Mouse (Mus musculus): ENCODE measurements around the gene Cts3. TPM values are rescaled to one million over a fixed set of nuclear protein-coding genes. Genes with fewer than 3 reads are reported as not detected.
"Not testable (repeated sequence)": the region's sequence is repeated elsewhere in the genome, so short reads cannot be mapped to it uniquely, and the experiment has no call there.

Gene Cts3
- not detected in 2 replicates for polyA plus RNA-seq (2016; fragmentation: Nextera tagmentation; extraction: Ambion mirVana)

GRCm38 (mm10) chr13:61570027-61570426, at the start of gene Cts3:
Gene Cts3, minus strand, starts transcription at chr13:61570127.
- no peak within 1 kb of the TSS for H3K27ac ChIP-seq
- no peaks in the 10 kb centered on the region for H3K4me1 ChIP-seq (replicated peaks)
- H3K4me3 ChIP-seq: no peak within 1 kb of the TSS
- DNase-seq (ENCODE audit: low spot score): no peak
- H3K9me3 ChIP-seq: peaks cover 65% of the 10 kb centered on the region
- H3K27me3 ChIP-seq (ENCODE audit: insufficient read depth, poor library complexity, severe bottlenecking): no peaks in the 10 kb centered on the region
- H3K36me3 ChIP-seq: no peaks in the 10 kb centered on the region

DNA sequence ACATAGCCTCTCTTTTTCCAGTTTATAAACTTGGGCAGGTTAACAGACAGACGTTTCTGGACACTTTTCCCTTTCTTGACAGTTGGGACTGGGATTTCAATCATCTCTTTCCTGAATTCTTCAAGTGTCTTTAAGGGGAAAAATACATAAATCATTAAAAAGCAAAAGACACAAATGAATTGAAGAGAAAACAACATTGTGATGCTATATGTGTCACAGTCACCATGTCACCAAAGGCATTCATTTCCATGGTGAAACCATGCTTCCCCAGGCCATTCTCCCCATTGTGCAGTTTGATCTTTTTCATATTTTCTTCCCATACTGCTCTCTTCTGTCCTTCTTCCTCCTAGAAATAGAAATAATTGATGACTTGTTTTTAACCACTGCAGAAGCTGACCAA, 1.9 kb downstream of the Cts3 start, which contains the start of gene Gm49352:
TSS of gene Gm49352 (minus strand) at position 101 of the 400 bp plus-strand sequence.
- not testable (repeated sequence) for H3K36me3 ChIP-seq; H3K27ac ChIP-seq; H3K4me1 ChIP-seq (replicated peaks); DNase-seq (ENCODE audit: low spot score); H3K4me3 ChIP-seq; H3K27me3 ChIP-seq (ENCODE audit: insufficient read depth, poor library complexity, severe bottlenecking)
- peaks cover 63% of the 10 kb centered on the region for H3K9me3 ChIP-seq
- WGBS: 51% methylated on average over 1 of the region's 1 CpGs

- H3K9me3 ChIP-seq: peaks cover 56% of the 10 kb centered on the region
- no peaks in the 10 kb centered on the region for H3K4me1 ChIP-seq (replicated peaks)
- WGBS: 76% methylated on average over 4 of the region's 4 CpGs
- no peak within 1 kb of the TSS for H3K4me3 ChIP-seq
- H3K27me3 ChIP-seq (ENCODE audit: insufficient read depth, poor library complexity, severe bottlenecking): no peaks in the 10 kb centered on the region
- no peaks in the 10 kb centered on the region for H3K36me3 ChIP-seq
- DNase-seq (ENCODE audit: low spot score): no peak
- no peak within 1 kb of the TSS for H3K27ac ChIP-seq
Observed at GRCm38 (mm10) chr13:61541631-61542030, 28.3 kb downstream of the Cts3 start, which contains the start of gene Ctsm. Gene Ctsm, minus strand, starts transcription at chr13:61541839.

Other genes starting within 250 kb of the Cts3 start
- gene Cts7, start 211.9 kb downstream of the Cts3 start, polyA plus RNA-seq (2016; fragmentation: Nextera tagmentation; extraction: Ambion mirVana): not detected in 2 replicates
- gene Ctsm, start 28.3 kb downstream of the Cts3 start, polyA plus RNA-seq (2016; fragmentation: Nextera tagmentation; extraction: Ambion mirVana): not detected in 2 replicates
- not detected in 2 replicates for gene Gm49352, start 2.0 kb downstream of the Cts3 start, polyA plus RNA-seq (2016; fragmentation: Nextera tagmentation; extraction: Ambion mirVana)